Mouse (Mus musculus) cerebellum, adult 2 months (tissue): ENCODE results near the gene Pik3r5.

ENCODE experiments used
- CTCF ChIP-seq: fragments of 200-500 bp; IDR thresholded peaks from 2 replicates; pipeline ENCODE4 v1.5.1; 2011; ENCODE audit warnings: low read depth, mild to moderate bottlenecking, control low read depth, low read length, moderate library complexity, borderline replicate concordance; ENCODE audit not compliant: insufficient read depth
- POLR2A ChIP-seq: fragments of 200-500 bp; IDR thresholded peaks from 2 replicates; pipeline ENCODE4 v1.6.1; 2011; ENCODE audit warnings: low read length, control low read depth, borderline replicate concordance; ENCODE audit not compliant: insufficient read depth

DNA sequence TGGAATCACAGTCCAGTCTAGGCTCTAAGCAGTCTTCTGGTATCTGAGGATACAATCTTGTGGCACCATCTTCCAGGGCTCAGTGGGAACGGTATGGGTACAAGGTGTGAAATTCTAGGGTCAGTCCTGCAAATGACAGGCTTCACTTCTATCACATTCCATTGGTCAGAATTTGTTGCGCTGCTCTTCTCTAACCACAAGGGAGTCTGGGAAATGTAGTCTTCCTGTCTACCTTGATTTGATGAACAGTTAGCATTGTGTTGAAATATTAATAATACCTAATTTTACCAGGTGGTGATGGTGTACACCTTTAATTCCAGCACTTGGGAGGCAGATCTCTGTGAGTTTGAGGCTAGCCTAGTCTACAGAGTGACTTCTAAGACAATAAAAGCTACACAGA is 88.5 kb downstream of the Pik3r5 start:
- TF ChIP-seq CTCF (no peak), POLR2A (no peak)
